1 mouse cellular context compared by ENCODE assay signal in the genomic region with DNA sequence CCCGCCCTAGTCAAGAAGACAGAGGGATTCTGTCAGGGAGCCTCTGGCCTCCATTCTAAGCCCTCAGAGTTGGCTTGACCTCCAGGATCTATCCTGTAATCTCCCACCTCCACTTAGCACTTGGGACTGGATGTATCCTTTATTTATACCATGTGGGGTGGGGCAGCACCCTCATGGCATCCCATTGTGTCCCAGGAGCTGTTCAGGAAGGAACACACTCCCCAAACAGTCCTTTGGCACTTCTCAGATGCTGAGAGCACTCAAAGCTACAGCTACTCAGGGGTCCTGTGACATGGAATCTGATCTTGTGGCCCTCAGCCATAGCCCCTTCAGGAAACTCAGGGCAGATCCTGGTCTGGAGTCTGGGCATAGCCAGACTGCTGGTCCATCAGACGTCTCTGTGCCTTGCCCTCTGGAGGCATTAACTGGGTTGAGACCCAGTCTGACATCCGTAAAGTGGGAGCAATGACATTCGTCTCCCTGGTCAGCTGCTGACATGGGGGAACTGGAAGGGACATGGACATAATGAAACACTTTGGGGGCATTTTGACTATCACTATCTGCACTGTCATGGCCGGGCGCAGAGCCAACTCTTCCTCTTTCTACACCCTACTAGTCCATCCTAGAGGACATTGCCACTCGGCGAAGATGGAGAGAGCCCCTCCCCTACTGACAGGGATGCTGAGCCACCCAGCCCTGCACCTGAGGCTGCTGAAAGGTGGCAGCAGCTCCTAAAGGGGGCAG.
TF ChIP-seq lines count a peak whose summit lies in the region.

No protein-coding gene starts in this region.

TF ChIP-seq in myocyte, 11 proteins besides CTCF, POLR2A, EP300 and RAD21 (continued from another document):
- TF ChIP-seq SRF (IDR thresholded peaks at IDR 0.05; ENCODE audit: control insufficient read depth, insufficient read length, low read depth): no peak
- no peak for TF ChIP-seq REST (IDR thresholded peaks at IDR 0.05; ENCODE audit: insufficient read depth, insufficient read length)
- TF ChIP-seq POLR2AphosphoS2 (IDR thresholded peaks at IDR 0.05; ENCODE audit: insufficient read length, low read depth): no peak
- no peak for TF ChIP-seq MYOD1 (IDR thresholded peaks at IDR 0.05; ENCODE audit: control insufficient read depth in 1 of 3, insufficient read length in 2 of 3, low read depth in 2 of 3)
- TF ChIP-seq E2F4 (IDR thresholded peaks at IDR 0.05; ENCODE audit: insufficient read depth): no peak
- no peak for TF ChIP-seq MAX (IDR thresholded peaks at IDR 0.05; ENCODE audit: low read depth)
- TF ChIP-seq USF1 (IDR thresholded peaks at IDR 0.05; ENCODE audit: low read depth): no peak
- no peak for TF ChIP-seq CEBPB (IDR thresholded peaks at IDR 0.05; ENCODE audit: insufficient read depth, poor library complexity, severe bottlenecking)
